Comparison of ENCODE assay signal across 24 mouse cellular contexts in genomic region chr9:51182716-51183710, GRCm38 (mm10). TPM values are rescaled to one million over a fixed set of nuclear protein-coding genes. Genes with fewer than 3 reads are reported as not detected.
DNase-seq lines count a peak whose midpoint lies in the region; ATAC-seq and TF ChIP-seq lines count a peak whose summit lies in the region.
"Had no signal": no experiment of that assay in that cellular context is flagged by ENCODE, and none has a peak within 500 bp of the region (broad histone marks: within the 10 kb centered on the region; RNA-seq: fewer than 3 reads in every experiment).

No protein-coding gene starts in this region.

- no peak overlapping the region for H3K4me3 ChIP-seq in lung, postnatal 0 days (ENCODE audit: low read depth, low read length)
- H3K4me3 ChIP-seq in bone marrow, adult 2 months (replicated peaks; ENCODE audit: control insufficient read depth, low read depth, low read length), result no peak overlapping the region
- no peak overlapping the region for H3K4me3 ChIP-seq in hindbrain, embryonic 16.5 days (ENCODE audit: low read length)
- no peak overlapping the region for H3K4me3 ChIP-seq in heart, embryonic 11.5 days (ENCODE audit: low read depth, low read length)
- H3K4me3 ChIP-seq: embryonic facial prominence, embryonic 15.5 days; erythroblast, embryonic 14.5 days; forebrain, embryonic 10.5 days; forebrain, embryonic 15.5 days; heart, embryonic 10.5 days; heart, embryonic 15.5 days; hindbrain, embryonic 10.5 days had no signal

- no peak for ATAC-seq in lung, postnatal 0 days
- ATAC-seq in hindbrain, embryonic 16.5 days, result no peak; the same call in 1 of the 2 replicates
- no peak for ATAC-seq in heart, embryonic 11.5 days (replicated peaks; ENCODE audit: insufficient number of reproducible peaks, low FRiP score, low TSS enrichment)
- ATAC-seq: forebrain, embryonic 15.5 days had no signal

- H3K9ac ChIP-seq in lung, postnatal 0 days (replicated peaks; ENCODE audit: low read depth), result no peak overlapping the region
- H3K9ac ChIP-seq in hindbrain, embryonic 16.5 days (ENCODE audit: low read depth, low read length), result no peak overlapping the region
- H3K9ac ChIP-seq in heart, embryonic 11.5 days (ENCODE audit: low read depth, low read length), result no peak overlapping the region
- H3K9ac ChIP-seq: embryonic facial prominence, embryonic 15.5 days; forebrain, embryonic 15.5 days; heart, embryonic 15.5 days; hindbrain, embryonic 14.5 days had no signal

- WGBS in lung, postnatal 0 days, result 72% methylated on average over 15 of the region's 15 CpGs
- 56% methylated on average over 15 of the region's 15 CpGs for WGBS in bone marrow, adult 2 months
- 89% methylated on average over 15 of the region's 15 CpGs for WGBS in hindbrain, embryonic 16.5 days
- 84% methylated on average over 15 of the region's 15 CpGs for WGBS in heart, embryonic 11.5 days (ENCODE audit: insufficient replicate concordance)

- no peak for TF ChIP-seq CTCF in lung, postnatal 0 days (IDR thresholded peaks at IDR 0.05)
- TF ChIP-seq CTCF in bone marrow, adult 2 months (IDR thresholded peaks at IDR 0.05; ENCODE audit: control insufficient read depth, insufficient read depth, low read length), result no peak

- H3K4me1 ChIP-seq in lung, postnatal 0 days (ENCODE audit: insufficient read depth, low read depth, low read length), result no peaks in the 10 kb centered on the region
- no peaks in the 10 kb centered on the region for H3K4me1 ChIP-seq in bone marrow, adult 2 months (ENCODE audit: control insufficient read depth, insufficient read depth, low read length)
- H3K4me1 ChIP-seq in hindbrain, embryonic 16.5 days (ENCODE audit: control insufficient read depth, insufficient read depth, low read depth, low read length), result no peaks in the 10 kb centered on the region; the same call in 1 of the 2 replicates
- no peaks in the 10 kb centered on the region for H3K4me1 ChIP-seq in heart, embryonic 11.5 days (ENCODE audit: control insufficient read depth, insufficient read depth, low read length)
- H3K4me1 ChIP-seq: embryonic facial prominence, embryonic 15.5 days; forebrain, embryonic 10.5 days; forebrain, embryonic 15.5 days; heart, embryonic 10.5 days; heart, embryonic 15.5 days had no signal

- no peaks in the 10 kb centered on the region for H3K27me3 ChIP-seq in lung, postnatal 0 days (replicated peaks; ENCODE audit: insufficient read depth, low read length)
- no peaks in the 10 kb centered on the region for H3K27me3 ChIP-seq in hindbrain, embryonic 16.5 days (replicated peaks; ENCODE audit: control insufficient read depth, insufficient read depth, low read length)
- H3K27me3 ChIP-seq in heart, embryonic 11.5 days (ENCODE audit: control insufficient read depth, insufficient read depth, low read length), result no peaks in the 10 kb centered on the region
- H3K27me3 ChIP-seq: embryonic facial prominence, embryonic 15.5 days; forebrain, embryonic 15.5 days; heart, embryonic 15.5 days had no signal

- no peak for TF ChIP-seq EP300 in lung, postnatal 0 days (IDR thresholded peaks at IDR 0.05)

- TF ChIP-seq POLR2A in bone marrow, adult 2 months (IDR thresholded peaks at IDR 0.05; ENCODE audit: borderline replicate concordance, control insufficient read depth, low read depth, low read length), result no peak

- H3K36me3 ChIP-seq in lung, postnatal 0 days (ENCODE audit: insufficient read depth, low read length), result no peaks in the 10 kb centered on the region
- H3K36me3 ChIP-seq in hindbrain, embryonic 16.5 days (ENCODE audit: control insufficient read depth, insufficient read depth, low read length), result no peaks in the 10 kb centered on the region
- no peaks in the 10 kb centered on the region for H3K36me3 ChIP-seq in heart, embryonic 11.5 days (ENCODE audit: control insufficient read depth, insufficient read depth, low read length)
- H3K36me3 ChIP-seq: embryonic facial prominence, embryonic 15.5 days; forebrain, embryonic 10.5 days; forebrain, embryonic 15.5 days; G1E; heart, embryonic 10.5 days; heart, embryonic 15.5 days; hindbrain, embryonic 10.5 days had no signal

- H3K4me2 ChIP-seq in lung, postnatal 0 days (replicated peaks; ENCODE audit: low read depth, low read length), result no peak overlapping the region
- H3K4me2 ChIP-seq in hindbrain, embryonic 16.5 days (ENCODE audit: low read length), result no peak overlapping the region
- no peak overlapping the region for H3K4me2 ChIP-seq in heart, embryonic 11.5 days
- H3K4me2 ChIP-seq: embryonic facial prominence, embryonic 15.5 days; forebrain, embryonic 15.5 days; heart, embryonic 15.5 days; hindbrain, embryonic 14.5 days had no signal

- peak; percentile 13 to 18 for DNase-seq in cerebellum, postnatal 25 days
- no peak for DNase-seq in cerebellum, adult 8-10 months
- DNase-seq in lung, postnatal 25 days (ENCODE audit: low spot score), result peak; percentile 19
- DNase-seq in lung, postnatal 0 days (ENCODE audit: low spot score), result no peak
- DNase-seq in spleen, postnatal 36 days (ENCODE audit: low spot score in 2 of 2), result peak; percentile 80 to 82
- DNase-seq: adrenal gland, adult 8-10 months; adrenal gland, postnatal 36 days; cerebellum, adult 11 months; cerebellum, adult 9-11 months; embryo, embryonic 11 days; heart, postnatal 14 days had no signal

- no peak overlapping the region for H3K27ac ChIP-seq in lung, postnatal 0 days (ENCODE audit: low read length)
- peak overlapping the region; percentile 25; the same call in 1 of the 2 replicates for H3K27ac ChIP-seq in bone marrow, adult 2 months (ENCODE audit: control insufficient read depth, insufficient read depth, low read depth, low read length, poor library complexity)
- H3K27ac ChIP-seq in hindbrain, embryonic 16.5 days (ENCODE audit: low read depth, low read length), result no peak overlapping the region
- H3K27ac ChIP-seq in heart, embryonic 11.5 days (ENCODE audit: low read depth, low read length), result no peak overlapping the region
- H3K27ac ChIP-seq: embryonic facial prominence, embryonic 15.5 days; forebrain, embryonic 10.5 days; forebrain, embryonic 15.5 days; heart, embryonic 10.5 days; heart, embryonic 15.5 days; hindbrain, embryonic 10.5 days; hindbrain, embryonic 14.5 days had no signal

- H3K9me3 ChIP-seq in lung, postnatal 0 days (ENCODE audit: low read length), result no peaks in the 10 kb centered on the region
- H3K9me3 ChIP-seq in hindbrain, embryonic 16.5 days (ENCODE audit: control insufficient read depth, low read length), result no peaks in the 10 kb centered on the region
- H3K9me3 ChIP-seq in heart, embryonic 11.5 days (replicated peaks; ENCODE audit: control insufficient read depth, low read length), result no peaks in the 10 kb centered on the region
- H3K9me3 ChIP-seq: embryonic facial prominence, embryonic 15.5 days; forebrain, embryonic 10.5 days; forebrain, embryonic 15.5 days; G1E; heart, embryonic 10.5 days; heart, embryonic 15.5 days; hindbrain, embryonic 10.5 days had no signal

RNA-seq across cellular contexts. Expression of gene Gm32742, which starts 17.7 kb away (rescaled TPM):
- 0.11 TPM in 2 replicates for polyA plus RNA-seq in lung, postnatal 0 days (2015; fragmentation: Nextera tagmentation; extraction: Ambion mirVana)
- not detected in 2 replicates for polyA plus RNA-seq in bone marrow, adult 2 months (2011; ENCODE audit: insufficient read depth, insufficient read length, low replicate concordance, missing spikeins)
- 0.02 and 0.03 TPM in 2 replicates for polyA plus RNA-seq in hindbrain, embryonic 16.5 days (2015; fragmentation: Nextera tagmentation; extraction: Ambion mirVana)
- polyA plus RNA-seq in heart, embryonic 11.5 days (2014; fragmentation: Nextera tagmentation; extraction: Ambion mirVana), result 0.03 TPM in 1 of 2 replicates, not detected in the other
- polyA plus RNA-seq: embryonic facial prominence, embryonic 11.5 days; erythroblast, embryonic 14.5 days; forebrain, embryonic 10.5 days; forebrain, embryonic 15.5 days; heart, embryonic 10.5 days; hindbrain, embryonic 14.5 days had no signal

RNA-seq across cellular contexts. Expression of gene Pou2af1, which starts 30.5 kb away (rescaled TPM):
- polyA plus RNA-seq in lung, postnatal 0 days (2015; fragmentation: Nextera tagmentation; extraction: Ambion mirVana), result 0.29 and 0.45 TPM in 2 replicates
- polyA plus RNA-seq in bone marrow, adult 2 months (2011; ENCODE audit: insufficient read depth, insufficient read length, low replicate concordance, missing spikeins), result 13.2 and 30.5 TPM in 2 replicates
- 0.11 and 0.30 TPM in 2 replicates for polyA plus RNA-seq in hindbrain, embryonic 16.5 days (2015; fragmentation: Nextera tagmentation; extraction: Ambion mirVana)
- polyA plus RNA-seq in heart, embryonic 11.5 days (2014; fragmentation: Nextera tagmentation; extraction: Ambion mirVana), result 0.11 TPM in 1 of 2 replicates, not detected in the other
- polyA plus RNA-seq: embryonic facial prominence, embryonic 11.5 days; forebrain, embryonic 10.5 days; forebrain, embryonic 15.5 days; G1E; hindbrain, embryonic 10.5 days; hindbrain, embryonic 14.5 days had no signal

Comparison
In these comparisons a context has a peak if more than half of its experiments do, and no peak if none do; other contexts are left out.
1. DNase-seq: peak in cerebellum, postnatal 25 days (2 of 2), lung, postnatal 25 days (single experiment) and spleen, postnatal 36 days (2 of 2); none in cerebellum, adult 8-10 months (single experiment) and lung, postnatal 0 days (single experiment).